Mouse (Mus musculus): ENCODE measurements around the gene Rps21. TPM values are rescaled to one million over a fixed set of nuclear protein-coding genes. Genes with fewer than 3 reads are reported as not detected.
"Not testable (repeated sequence)": the region's sequence is repeated elsewhere in the genome, so short reads cannot be mapped to it uniquely, and the experiment has no call there.

Rps21 gene
- polyA plus RNA-seq, 1 experiment from 2014 or later: 574 TPM

- 55% methylated on average over 9 of the region's 9 CpGs for WGBS
- Histone ChIP-seq H3K4me2 (replicated peaks) (no peak overlapping the region), H3K27me3 (no peaks in the 10 kb centered on the region), H3K27ac (no peak overlapping the region), H3K9ac (no peak overlapping the region), H3K4me3 (no peak overlapping the region), H3K4me1 (no peaks in the 10 kb centered on the region), H3K9me3 (no peaks in the 10 kb centered on the region), H3K36me3 (no peaks in the 10 kb centered on the region)
- no peak for ATAC-seq (ENCODE audit: insufficient number of reproducible peaks, insufficient read depth, low FRiP score, low TSS enrichment)
Measured at GRCm38 (mm10) chr2:180248947-180249660, 8.1 kb upstream of the Rps21 start.

DNA sequence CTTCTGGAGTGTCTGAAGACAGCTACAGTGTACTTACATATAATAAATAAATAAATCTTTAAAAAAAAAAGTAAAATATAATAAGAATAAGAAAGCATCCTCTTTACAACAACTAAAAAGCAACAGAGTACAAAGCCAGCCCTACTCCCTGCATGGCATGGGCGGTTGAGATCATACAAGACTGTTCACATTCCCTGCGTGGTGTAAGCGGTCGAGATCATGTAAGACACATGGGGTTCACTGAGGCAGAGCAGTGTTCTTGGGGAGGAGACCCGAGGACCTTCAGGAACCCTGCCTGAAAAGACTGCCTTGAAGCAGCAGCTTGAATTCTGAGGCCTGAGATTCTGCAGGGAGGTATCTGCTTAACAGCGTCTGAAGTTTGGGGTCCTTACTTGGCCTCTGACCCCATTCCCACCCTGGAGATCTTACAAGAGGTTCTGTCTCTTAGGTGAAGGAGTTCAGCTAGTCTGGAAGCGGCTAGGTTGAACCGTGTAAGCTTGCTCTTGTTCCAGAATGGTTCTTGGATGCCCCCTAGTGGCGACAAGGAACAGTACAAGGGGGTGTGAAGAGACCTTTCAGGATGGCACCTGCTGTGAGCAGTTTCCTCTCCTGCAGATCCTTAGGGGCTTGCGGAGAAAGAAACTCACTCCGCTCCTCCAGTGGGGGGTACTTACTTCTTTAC lies 6.1 kb upstream of the Rps21 start:
- Histone ChIP-seq H3K9me3 (no peaks in the 10 kb centered on the region), H3K4me3 (no peak overlapping the region), H3K27me3 (no peaks in the 10 kb centered on the region), H3K4me2 (replicated peaks) (no peak overlapping the region), H3K36me3 (no peaks in the 10 kb centered on the region), H3K9ac (no peak overlapping the region), H3K4me1 (peaks cover 3% of the 10 kb centered on the region; the same call in 1 of the 2 replicates), H3K27ac (no peak overlapping the region)
- 25% methylated on average over 11 of the region's 11 CpGs for WGBS
- peak; percentile 36; the same call in 1 of the 2 replicates for ATAC-seq (ENCODE audit: insufficient number of reproducible peaks, insufficient read depth, low FRiP score, low TSS enrichment)

DNA sequence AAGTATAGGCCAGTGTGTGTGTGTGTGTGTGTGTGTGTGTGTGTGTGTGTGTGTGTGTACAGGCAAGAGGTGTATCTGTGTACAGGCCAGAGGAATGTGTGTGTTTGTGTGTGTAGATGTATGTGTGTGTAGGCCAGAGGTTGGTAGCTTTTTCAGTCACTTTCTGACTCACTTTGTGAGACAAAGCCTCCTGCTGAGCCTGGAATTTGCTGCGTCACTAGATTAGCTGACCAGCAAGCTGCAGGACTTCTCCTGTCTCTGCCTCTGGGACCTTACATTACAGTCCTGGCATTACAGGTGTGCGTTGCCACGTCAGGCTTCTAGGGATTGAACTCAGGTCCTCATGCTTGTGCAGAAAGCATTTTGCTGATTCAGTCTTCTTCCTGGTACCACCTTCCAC lies 5.3 kb upstream of the Rps21 start:
- Histone ChIP-seq H3K27ac (no peak overlapping the region), H3K27me3 (no peaks in the 10 kb centered on the region), H3K9me3 (no peaks in the 10 kb centered on the region), H3K4me3 (no peak overlapping the region), H3K9ac (no peak overlapping the region), H3K36me3 (no peaks in the 10 kb centered on the region), H3K4me2 (replicated peaks) (no peak overlapping the region), H3K4me1 (peaks cover 6% of the 10 kb centered on the region; the same call in 1 of the 2 replicates)
- ATAC-seq (ENCODE audit: insufficient number of reproducible peaks, insufficient read depth, low FRiP score, low TSS enrichment): no peak
- WGBS: 57% methylated on average over 3 of the region's 3 CpGs

DNA sequence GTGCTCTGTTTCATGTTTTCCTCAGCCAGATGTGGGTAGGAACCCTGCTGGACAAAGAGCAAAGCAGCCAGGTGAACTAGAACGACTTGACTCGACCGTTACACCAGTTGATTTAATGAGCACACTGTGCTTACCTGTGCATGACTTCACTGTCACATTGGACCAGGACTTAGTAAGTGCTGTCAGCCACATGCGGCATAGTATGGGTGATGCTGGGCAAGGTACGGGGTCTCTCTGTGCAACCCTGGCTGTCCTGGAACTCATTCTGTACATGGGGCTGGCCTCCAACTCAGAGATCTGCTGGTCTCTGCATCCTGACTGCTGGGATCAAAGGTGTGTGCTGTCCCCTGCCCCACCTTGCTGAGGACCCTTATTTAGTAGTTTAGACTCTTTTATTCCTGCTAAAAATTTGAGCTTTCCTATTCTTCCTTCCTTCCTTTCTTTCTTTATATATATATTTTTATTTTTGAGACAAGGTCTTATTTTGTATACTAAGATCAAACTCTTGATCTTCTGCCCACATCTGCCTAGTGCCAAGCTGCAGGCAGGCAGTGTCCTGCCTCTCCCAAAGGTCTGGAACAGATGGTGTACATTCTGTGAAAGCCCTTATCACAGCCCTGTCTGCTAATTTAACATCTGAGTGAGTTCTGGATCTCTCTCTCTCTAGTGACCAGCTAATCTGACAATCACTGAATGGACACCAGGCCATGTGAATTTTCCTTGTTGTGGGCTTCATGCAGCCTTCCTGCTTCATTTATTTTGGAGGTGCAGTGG lies 2.6 kb upstream of the Rps21 start:
- no peaks in the 10 kb centered on the region for H3K27me3 ChIP-seq
- H3K4me1 ChIP-seq: peaks cover 13% of the 10 kb centered on the region
- H3K4me2 ChIP-seq (replicated peaks): no peak overlapping the region
- H3K36me3 ChIP-seq: peaks cover 14% of the 10 kb centered on the region
- no peaks in the 10 kb centered on the region for H3K9me3 ChIP-seq
- 87% methylated on average over 5 of the region's 5 CpGs for WGBS
- no peak overlapping the region for H3K4me3 ChIP-seq
- H3K9ac ChIP-seq: no peak overlapping the region
- H3K27ac ChIP-seq: no peak overlapping the region
- ATAC-seq (ENCODE audit: insufficient number of reproducible peaks, insufficient read depth, low FRiP score, low TSS enrichment): no peak

- no peak for ATAC-seq (ENCODE audit: insufficient number of reproducible peaks, insufficient read depth, low FRiP score, low TSS enrichment)
- no peak overlapping the region for H3K27ac ChIP-seq
- no peak overlapping the region for H3K9ac ChIP-seq
- H3K27me3 ChIP-seq: no peaks in the 10 kb centered on the region
- 93% methylated on average over 9 of the region's 9 CpGs for WGBS
- no peak overlapping the region for H3K4me2 ChIP-seq (replicated peaks)
- peak overlapping the region; percentile 80; the same call in 1 of the 2 replicates for H3K4me3 ChIP-seq
- H3K4me1 ChIP-seq: peaks cover 13% of the 10 kb centered on the region
- peaks cover 25% of the 10 kb centered on the region for H3K36me3 ChIP-seq
- no peaks in the 10 kb centered on the region for H3K9me3 ChIP-seq
Measured at GRCm38 (mm10) chr2:180255701-180256100, 1.5 kb upstream of the Rps21 start.

DNA sequence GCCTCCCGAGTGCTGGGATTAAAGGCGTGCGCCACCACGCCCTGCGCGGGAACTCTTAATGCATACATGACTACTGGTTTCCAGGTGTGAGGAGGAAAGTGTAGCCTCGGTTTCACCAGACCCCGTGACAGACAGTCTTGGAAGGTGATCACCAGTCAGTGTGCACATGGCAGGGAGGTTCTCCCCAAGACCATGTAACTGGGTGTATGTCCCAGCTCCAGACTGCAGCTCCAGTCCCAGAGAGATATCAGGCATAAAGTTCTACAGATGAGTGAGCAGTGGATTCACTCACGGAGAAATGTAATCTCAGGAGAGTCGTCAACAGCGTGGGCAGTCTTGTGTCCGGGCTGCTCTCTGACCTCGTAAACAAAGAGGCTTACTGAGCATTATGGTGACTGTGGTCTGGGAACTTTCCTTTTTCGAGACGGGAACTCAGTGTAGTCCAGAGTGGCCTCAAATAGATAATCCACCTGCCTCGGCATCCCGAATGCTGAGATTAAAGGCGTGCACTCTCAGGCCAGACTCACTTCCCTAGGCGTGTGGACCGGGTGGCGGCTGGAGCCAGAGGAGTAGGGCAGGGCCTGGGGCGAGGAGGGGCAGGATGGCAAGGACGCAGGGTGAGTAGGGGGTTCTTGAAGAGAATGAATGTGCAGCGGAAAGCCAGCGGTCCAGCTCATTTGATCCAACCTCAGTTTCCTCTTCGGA lies 729 bp upstream of the Rps21 start:
- H3K9me3 ChIP-seq: no peaks in the 10 kb centered on the region
- H3K36me3 ChIP-seq: peaks cover 32% of the 10 kb centered on the region
- H3K27me3 ChIP-seq: no peaks in the 10 kb centered on the region
- peaks cover 13% of the 10 kb centered on the region for H3K4me1 ChIP-seq
- WGBS: 25% methylated on average over 26 of the region's 26 CpGs
- H3K4me3 ChIP-seq: peak overlapping the region; percentile 80
- peak overlapping the region; percentile 79 for H3K4me2 ChIP-seq (replicated peaks)
- H3K9ac ChIP-seq: peak overlapping the region; percentile 61
- peak; percentile 67 for ATAC-seq (ENCODE audit: insufficient number of reproducible peaks, insufficient read depth, low FRiP score, low TSS enrichment)
- peak overlapping the region; percentile 89 for H3K27ac ChIP-seq

GRCm38 (mm10) chr2:180257963-180258865 lies 1.0 kb downstream of the Rps21 start:
- H3K27ac ChIP-seq: peak overlapping the region; percentile 85
- H3K36me3 ChIP-seq: peaks cover 49% of the 10 kb centered on the region
- peaks cover 13% of the 10 kb centered on the region for H3K4me1 ChIP-seq
- no peaks in the 10 kb centered on the region for H3K27me3 ChIP-seq
- WGBS: 52% methylated on average over 11 of the region's 11 CpGs
- H3K4me2 ChIP-seq (replicated peaks): peak overlapping the region; percentile 80
- peak overlapping the region; percentile 80 for H3K4me3 ChIP-seq
- no peaks in the 10 kb centered on the region for H3K9me3 ChIP-seq
- H3K9ac ChIP-seq: peak overlapping the region; percentile 87
- ATAC-seq (ENCODE audit: insufficient number of reproducible peaks, insufficient read depth, low FRiP score, low TSS enrichment): no peak

GRCm38 (mm10) chr2:180258951-180259484 lies 1.8 kb downstream of the Rps21 start:
- 79% methylated on average over 10 of the region's 10 CpGs for WGBS
- H3K36me3 ChIP-seq: peaks cover 57% of the 10 kb centered on the region
- not testable (repeated sequence) for H3K27me3 ChIP-seq; H3K27ac ChIP-seq; H3K4me2 ChIP-seq (replicated peaks); H3K4me3 ChIP-seq; H3K9me3 ChIP-seq; H3K9ac ChIP-seq; ATAC-seq (ENCODE audit: insufficient number of reproducible peaks, insufficient read depth, low FRiP score, low TSS enrichment)
- H3K4me1 ChIP-seq: peaks cover 13% of the 10 kb centered on the region

DNA sequence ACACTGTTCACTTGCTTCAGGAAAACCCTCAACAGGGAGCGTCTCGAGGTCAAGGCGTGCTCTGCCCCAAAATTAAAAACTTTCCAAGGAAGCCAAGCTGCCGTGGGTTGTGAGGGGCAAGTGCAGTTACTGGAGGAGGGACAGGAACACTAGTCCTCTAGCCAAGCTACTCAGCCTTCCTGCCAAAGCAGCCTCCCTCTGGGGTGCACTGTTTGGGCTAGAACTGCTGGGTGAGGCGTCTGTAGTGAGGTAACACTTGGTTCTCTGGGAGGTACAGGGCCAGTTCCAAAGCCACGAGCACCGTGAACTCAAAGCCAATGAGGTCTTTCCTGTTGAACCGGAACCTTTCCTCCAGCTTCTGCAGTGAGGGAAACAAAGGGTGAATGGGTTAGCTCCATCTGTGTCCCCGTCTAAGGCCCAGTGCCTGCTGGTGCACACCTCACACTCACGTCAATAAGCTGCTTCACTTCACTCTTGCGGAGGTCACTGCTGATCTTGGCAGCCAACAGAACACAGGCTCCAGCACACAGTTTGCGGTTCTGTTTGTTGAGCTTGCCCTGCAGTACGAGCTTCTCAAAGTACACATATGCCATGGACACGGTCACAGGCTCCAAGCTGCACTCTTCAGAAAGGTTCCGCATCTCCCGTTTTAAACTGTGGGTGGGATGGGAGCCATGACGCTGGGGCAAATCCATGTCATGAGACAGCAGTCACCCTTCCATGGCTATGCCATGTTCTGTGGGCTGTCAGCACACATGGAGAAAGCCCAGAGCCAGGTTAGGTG lies 2.8 kb downstream of the Rps21 start:
- H3K4me1 ChIP-seq: peaks cover 13% of the 10 kb centered on the region
- not testable (repeated sequence) for H3K27me3 ChIP-seq; H3K9me3 ChIP-seq; H3K4me2 ChIP-seq (replicated peaks); H3K9ac ChIP-seq; H3K4me3 ChIP-seq; ATAC-seq (ENCODE audit: insufficient number of reproducible peaks, insufficient read depth, low FRiP score, low TSS enrichment); H3K27ac ChIP-seq
- 69% methylated on average over 17 of the region's 17 CpGs for WGBS
- H3K36me3 ChIP-seq: peaks cover 66% of the 10 kb centered on the region
